9 mouse cellular contexts compared by ENCODE assay signal in genomic region chr9:77789615-77790348, GRCm38 (mm10). TPM values are rescaled to one million over a fixed set of nuclear protein-coding genes. Genes with fewer than 3 reads are reported as not detected.
DNase-seq lines count a peak whose midpoint lies in the region; ATAC-seq lines count a peak whose summit lies in the region.
"Had no signal": no experiment of that assay in that cellular context is flagged by ENCODE, and none has a peak within 500 bp of the region (broad histone marks: within the 10 kb centered on the region; RNA-seq: fewer than 3 reads in every experiment).

No protein-coding gene starts in this region.

- H3K4me3 ChIP-seq in forebrain, embryonic 14.5 days (ENCODE audit: low read depth, low read length) = no peak overlapping the region
- H3K4me3 ChIP-seq in midbrain, embryonic 14.5 days (replicated peaks; ENCODE audit: low read depth, low read length) = no peak overlapping the region
- H3K4me3 ChIP-seq: liver, embryonic 15.5 days had no signal

- no peak overlapping the region for H3K9ac ChIP-seq in forebrain, embryonic 14.5 days (ENCODE audit: low read length)
- no peak overlapping the region for H3K9ac ChIP-seq in midbrain, embryonic 14.5 days (replicated peaks; ENCODE audit: low read length)
- H3K9ac ChIP-seq: liver, embryonic 15.5 days had no signal

- H3K4me2 ChIP-seq in forebrain, embryonic 14.5 days (ENCODE audit: low read length) = no peak overlapping the region
- H3K4me2 ChIP-seq in midbrain, embryonic 14.5 days (ENCODE audit: low read length) = no peak overlapping the region
- H3K4me2 ChIP-seq: liver, embryonic 15.5 days had no signal

- H3K27me3 ChIP-seq in forebrain, embryonic 14.5 days (replicated peaks; ENCODE audit: control insufficient read depth, insufficient read depth, low read length) = no peaks in the 10 kb centered on the region
- H3K27me3 ChIP-seq in midbrain, embryonic 14.5 days (ENCODE audit: control insufficient read depth, insufficient read depth, low read length) = no peaks in the 10 kb centered on the region
- H3K27me3 ChIP-seq: liver, embryonic 15.5 days had no signal

- H3K4me1 ChIP-seq in forebrain, embryonic 14.5 days (ENCODE audit: control insufficient read depth, insufficient read depth, low read length) = no peaks in the 10 kb centered on the region
- no peaks in the 10 kb centered on the region for H3K4me1 ChIP-seq in midbrain, embryonic 14.5 days (ENCODE audit: control insufficient read depth, insufficient read depth, low read length)
- H3K4me1 ChIP-seq: liver, embryonic 15.5 days had no signal

- peak; percentile 95 for ATAC-seq in forebrain, embryonic 14.5 days
- ATAC-seq in midbrain, embryonic 14.5 days (ENCODE audit: low FRiP score, low TSS enrichment) = peak; percentile 88

- H3K27ac ChIP-seq in forebrain, embryonic 14.5 days (ENCODE audit: low read depth, low read length) = peak overlapping the region; percentile 49; the same call in 1 of the 2 replicates
- H3K27ac ChIP-seq in midbrain, embryonic 14.5 days (replicated peaks; ENCODE audit: low read depth, low read length) = peak overlapping the region; percentile 49; the same call in 1 of the 2 replicates
- H3K27ac ChIP-seq: liver, embryonic 15.5 days had no signal

- H3K9me3 ChIP-seq in forebrain, embryonic 14.5 days (replicated peaks; ENCODE audit: control insufficient read depth, low read length) = no peaks in the 10 kb centered on the region
- H3K9me3 ChIP-seq in midbrain, embryonic 14.5 days (ENCODE audit: control insufficient read depth, low read length) = no peaks in the 10 kb centered on the region
- H3K9me3 ChIP-seq: liver, embryonic 15.5 days had no signal

- 66% methylated on average over 12 of the region's 12 CpGs for WGBS in forebrain, embryonic 14.5 days
- 59% methylated on average over 12 of the region's 12 CpGs for WGBS in midbrain, embryonic 14.5 days

- peaks cover 70% of the 10 kb centered on the region for H3K36me3 ChIP-seq in forebrain, embryonic 14.5 days (ENCODE audit: control insufficient read depth, insufficient read depth, low read length)
- H3K36me3 ChIP-seq in midbrain, embryonic 14.5 days (ENCODE audit: control insufficient read depth, insufficient read depth, low read length) = peaks cover 63% of the 10 kb centered on the region

- peak; percentile 90 for DNase-seq in cerebellum, postnatal 10 days
- DNase-seq in cerebellum, adult 9-10 months = no peak
- DNase-seq in left cerebral cortex, adult 18-20 months (ENCODE audit: low spot score in 2 of 2) = peak; percentile 15 to 28
- DNase-seq in left cerebral cortex, adult 8-10 months (ENCODE audit: low spot score in 2 of 2) = no peak
- DNase-seq in forebrain, embryonic 14.5 days (ENCODE audit: low spot score) = peak; percentile 92
- peak; percentile 86 for DNase-seq in midbrain, embryonic 14.5 days
- DNase-seq in thymus, postnatal 0 days (ENCODE audit: low spot score) = no peak
- no peak for DNase-seq in ovary, postnatal 14 days (ENCODE audit: low spot score)

RNA-seq across cellular contexts. Expression of gene Gclc, which starts 35.4 kb away (rescaled TPM):
- total RNA-seq in left cerebral cortex, adult 18-20 months (2021) = 10 to 100 TPM; 44.0 to 49.5 TPM
- 10 to 100 TPM; 45.7 to 50.4 (median 49.4) TPM for total RNA-seq in left cerebral cortex, adult 8-10 months (2022)
- 17.2 and 20.3 TPM in 2 replicates for polyA plus RNA-seq in forebrain, embryonic 14.5 days (2014; fragmentation: Nextera tagmentation; extraction: Ambion mirVana)
- polyA plus RNA-seq in midbrain, embryonic 14.5 days (2014; fragmentation: Nextera tagmentation; extraction: Ambion mirVana) = 19.6 and 24.5 TPM in 2 replicates
- 16.4 and 18.5 TPM in 2 replicates for polyA plus RNA-seq in thymus, postnatal 0 days (2015; fragmentation: Nextera tagmentation; extraction: Ambion mirVana)

Comparison
In these comparisons a context has a peak if more than half of its experiments do, and no peak if none do; other contexts are left out.
1. DNase-seq: peak in cerebellum, postnatal 10 days (2 of 2), left cerebral cortex, adult 18-20 months (2 of 2), forebrain, embryonic 14.5 days (single experiment) and midbrain, embryonic 14.5 days (single experiment); none in cerebellum, adult 9-10 months (single experiment), left cerebral cortex, adult 8-10 months (0 of 2), thymus, postnatal 0 days (single experiment) and ovary, postnatal 14 days (single experiment).